Mouse (Mus musculus) A20 (cell line): ENCODE results near the gene Gdf1.

Experiments used
- DNase-seq: peaks from one replicate; pipeline ENCODE4 v3.0.0-alpha.2; 2011; ENCODE audit warnings: low read depth, low spot score

The Gdf1 gene

GRCm38 (mm10) chr8:70330741-70331364 lies 1.2 kb downstream of the Gdf1 start:
- no peak for DNase-seq

- DNase-seq = no peak
Observed at GRCm38 (mm10) chr8:70331526-70331925, 1.9 kb downstream of the Gdf1 start.

DNA sequence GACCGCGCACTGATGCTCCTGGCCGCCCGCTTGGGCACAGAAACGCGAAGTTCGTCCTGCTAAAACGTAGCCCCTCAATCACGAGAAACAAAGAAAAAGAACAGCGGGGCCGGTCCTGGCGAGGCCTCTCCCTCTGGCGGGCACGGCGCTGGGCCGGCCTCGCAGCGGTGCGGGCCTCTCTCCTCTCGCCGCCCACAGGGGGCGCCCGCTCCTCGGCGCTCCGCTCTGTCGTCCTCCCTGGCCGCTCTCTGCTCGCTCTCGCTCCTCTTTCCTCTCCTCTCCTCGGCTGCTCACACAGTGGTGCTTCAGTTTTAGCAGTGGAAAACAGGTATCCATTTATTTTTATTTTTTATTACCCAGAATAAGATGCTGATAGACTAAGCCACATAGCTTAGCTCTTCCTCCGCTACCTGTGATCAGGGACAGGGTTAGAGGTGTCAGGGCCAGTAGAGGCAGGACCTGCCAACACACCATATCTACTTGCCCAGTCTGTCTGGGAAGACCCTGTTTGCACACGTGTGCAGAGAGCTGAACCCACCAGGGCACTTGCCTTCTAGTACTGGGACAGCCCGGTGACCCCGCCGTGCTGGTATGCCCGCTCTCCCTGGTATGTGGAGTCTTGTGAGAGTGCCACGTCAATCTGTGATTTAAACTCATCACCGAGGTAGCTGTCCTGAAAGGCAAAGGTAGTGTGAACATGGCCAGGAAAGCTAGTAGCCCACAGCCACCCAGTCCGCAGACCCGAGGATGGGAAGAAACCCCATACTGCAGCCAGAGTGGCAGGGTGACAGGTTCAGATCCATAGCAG lies 2.7 kb downstream of the Gdf1 start:
- DNase-seq = no peak

GRCm38 (mm10) chr8:70332878-70333202 lies 3.2 kb downstream of the Gdf1 start:
- no peak for DNase-seq

GRCm38 (mm10) chr8:70338931-70339330 lies 9.3 kb downstream of the Gdf1 start:
- no peak for DNase-seq

GRCm38 (mm10) chr8:70340659-70341058 lies 11.0 kb downstream of the Gdf1 start:
- DNase-seq = no peak

- no peak for DNase-seq
Observed at GRCm38 (mm10) chr8:70342007-70342406, 12.4 kb downstream of the Gdf1 start.

- no peak for DNase-seq
Observed at GRCm38 (mm10) chr8:70343076-70343475, 13.5 kb downstream of the Gdf1 start.

GRCm38 (mm10) chr8:70343696-70344095 lies 14.1 kb downstream of the Gdf1 start:
- peak; percentile 40 for DNase-seq

GRCm38 (mm10) chr8:70344279-70344678 lies 14.7 kb downstream of the Gdf1 start:
- DNase-seq = no peak

DNA sequence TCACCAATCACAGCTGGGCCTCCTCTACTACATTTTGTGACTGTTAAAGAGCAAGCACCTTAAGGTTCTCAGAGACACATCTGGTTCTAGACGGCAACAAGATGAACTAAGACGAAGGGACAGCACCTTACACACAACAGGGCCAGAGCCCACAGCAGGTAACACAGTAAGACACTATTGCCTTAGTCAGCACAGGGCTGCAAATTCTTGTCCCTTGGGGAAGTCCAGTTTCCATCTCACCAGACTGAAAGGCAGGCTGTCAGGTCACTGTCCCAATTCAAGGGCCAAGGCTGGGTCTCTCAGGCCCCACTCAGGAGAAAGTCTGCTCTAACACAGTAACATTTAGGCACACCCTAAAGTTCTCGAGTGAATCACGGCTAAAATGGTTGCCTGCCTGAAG lies 17.8 kb downstream of the Gdf1 start:
- no peak for DNase-seq

DNA sequence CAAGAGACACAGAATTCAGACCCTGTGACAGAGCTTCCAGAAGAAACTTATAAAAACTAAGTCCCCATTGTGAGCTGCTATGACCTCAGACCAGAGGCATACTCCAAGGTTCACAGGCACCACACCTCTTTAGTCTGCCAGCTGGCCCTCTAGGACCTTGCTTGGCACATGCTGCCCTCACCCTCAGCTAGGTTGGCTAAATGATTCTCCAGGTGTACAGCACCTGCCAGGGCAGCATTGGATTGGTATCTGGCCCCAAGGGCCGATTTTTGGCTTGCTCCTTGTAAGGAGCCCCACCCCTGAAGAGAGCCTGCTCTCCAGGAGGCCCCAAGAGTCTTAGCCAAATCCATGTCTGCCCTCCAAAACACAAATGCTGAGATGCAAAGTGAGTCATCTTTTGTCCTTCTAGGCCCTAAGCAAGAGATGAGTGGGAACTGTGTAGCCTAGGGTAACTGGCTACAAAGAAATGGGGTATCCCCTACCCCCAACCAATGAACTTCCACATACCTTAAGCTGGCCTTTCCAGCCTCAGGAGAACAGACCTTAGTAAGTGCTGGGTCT lies 18.3 kb downstream of the Gdf1 start:
- no peak for DNase-seq

- DNase-seq = no peak
Observed at GRCm38 (mm10) chr8:70351035-70351999, 21.7 kb downstream of the Gdf1 start.

DNA sequence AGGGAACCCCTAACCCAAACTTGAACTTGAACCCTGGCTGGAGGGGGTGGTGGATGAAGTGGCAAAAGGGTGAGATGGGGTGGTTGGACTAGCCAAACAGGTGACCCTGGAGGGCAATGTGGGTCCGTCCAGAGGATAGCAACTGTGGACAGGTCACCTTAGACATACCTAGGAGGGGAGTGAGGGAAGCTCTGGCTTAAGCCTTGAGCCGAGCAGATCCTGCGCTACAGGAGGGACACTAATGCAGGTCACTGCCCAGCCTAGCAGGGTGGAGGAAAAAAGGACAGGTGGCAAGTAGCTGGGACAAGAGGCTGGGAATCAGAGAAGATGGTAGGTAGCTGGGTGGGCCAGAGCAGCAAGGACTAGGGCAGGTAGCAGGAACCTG lies 22.4 kb downstream of the Gdf1 start:
- DNase-seq = no peak

GRCm38 (mm10) chr8:70352657-70353151 lies 23.1 kb downstream of the Gdf1 start:
- peak; percentile 52 for DNase-seq

DNA sequence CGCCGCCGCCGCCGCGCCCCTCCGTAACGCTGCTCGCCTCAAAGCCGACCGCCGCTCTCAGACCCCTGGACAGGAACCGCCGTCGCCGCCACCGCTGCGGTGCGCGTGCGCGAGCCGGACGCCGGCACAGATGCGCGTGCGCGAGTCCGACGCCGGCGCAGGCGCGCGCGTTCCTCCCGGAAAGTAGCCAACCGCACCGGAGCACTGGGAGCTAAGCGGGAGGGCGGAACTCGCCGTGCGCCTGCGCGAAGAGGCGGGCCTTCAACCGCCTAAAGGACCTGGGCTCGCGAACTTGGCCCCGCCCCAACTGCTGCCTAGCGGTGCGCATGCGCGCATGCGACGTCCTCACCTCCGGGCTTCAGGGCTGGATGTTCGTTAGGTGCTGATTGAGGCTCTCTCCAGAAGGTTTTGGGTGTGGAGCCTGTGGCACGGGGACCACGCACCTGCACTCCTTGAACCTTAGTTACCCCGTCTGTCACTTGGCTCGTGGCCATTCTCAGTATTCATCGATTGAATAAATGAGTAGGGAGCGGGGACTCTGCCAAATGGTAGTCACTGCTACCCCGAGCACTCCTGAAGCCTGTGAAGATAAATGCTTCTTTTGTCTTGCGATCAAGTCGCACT lies 23.7 kb downstream of the Gdf1 start, which contains the start of gene Upf1:
Upf1 (minus strand) TSS at position 85 of the 624 bp plus-strand sequence.
- DNase-seq = peak; percentile 99

DNA sequence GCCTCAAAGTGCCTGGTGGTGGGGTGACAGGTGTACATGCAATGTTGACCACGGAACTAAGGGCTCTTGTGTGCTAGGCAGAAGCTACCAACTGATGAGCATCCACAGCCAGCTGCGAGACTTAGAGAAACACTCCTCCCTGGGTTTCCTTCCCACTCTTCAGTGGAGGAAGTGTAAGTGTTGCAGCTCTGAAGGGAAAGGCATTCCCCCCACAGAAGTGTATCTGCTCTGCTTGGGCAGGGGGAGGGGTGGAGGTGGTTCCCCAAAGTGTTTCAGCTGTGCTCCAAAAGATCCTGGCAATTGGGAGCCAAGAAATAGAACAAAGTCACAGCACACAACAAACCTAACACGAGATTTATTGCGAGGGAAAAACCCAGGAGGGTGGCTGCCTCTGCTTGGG lies 24.4 kb downstream of the Gdf1 start:
- DNase-seq = no peak

DNA sequence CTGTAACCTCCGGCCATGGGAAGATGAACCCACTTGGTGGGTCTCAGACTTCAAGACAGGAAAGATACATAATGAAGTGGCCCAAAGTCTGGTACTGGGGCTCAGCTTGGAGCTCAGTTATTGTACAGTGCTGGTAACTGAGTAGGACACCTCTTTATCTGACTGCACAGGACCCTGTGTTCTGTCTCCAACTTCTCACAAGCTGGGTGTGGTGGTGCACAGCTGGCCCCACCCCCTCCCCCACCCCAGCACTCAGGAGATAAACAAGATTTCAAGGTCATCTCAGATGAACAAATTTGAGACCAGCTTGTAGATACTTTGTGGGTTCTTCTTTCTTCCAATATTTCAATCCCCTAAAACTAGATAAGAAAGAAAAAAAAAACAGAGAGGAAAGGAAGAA lies 26.5 kb downstream of the Gdf1 start:
- DNase-seq = no peak

DNA sequence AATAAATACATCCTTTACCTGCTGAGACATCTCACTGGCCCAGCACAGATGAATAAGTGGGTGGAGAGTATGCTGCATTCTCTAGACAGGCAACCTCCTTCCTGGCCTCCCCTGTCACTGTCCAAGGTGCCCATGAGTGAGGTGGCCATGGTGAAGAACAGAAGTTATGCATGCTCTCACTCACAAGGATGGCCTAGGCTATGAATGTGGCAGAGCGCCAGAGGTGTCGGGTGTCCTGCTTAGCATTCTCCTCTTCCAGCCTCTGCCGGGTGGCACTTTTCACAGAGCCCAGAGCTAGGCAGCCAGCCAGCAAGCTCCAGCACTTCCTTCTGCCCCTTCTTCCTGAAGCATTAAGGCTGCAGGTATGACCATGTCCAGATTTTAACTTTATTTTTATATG lies 29.8 kb downstream of the Gdf1 start:
- DNase-seq = no peak

DNA sequence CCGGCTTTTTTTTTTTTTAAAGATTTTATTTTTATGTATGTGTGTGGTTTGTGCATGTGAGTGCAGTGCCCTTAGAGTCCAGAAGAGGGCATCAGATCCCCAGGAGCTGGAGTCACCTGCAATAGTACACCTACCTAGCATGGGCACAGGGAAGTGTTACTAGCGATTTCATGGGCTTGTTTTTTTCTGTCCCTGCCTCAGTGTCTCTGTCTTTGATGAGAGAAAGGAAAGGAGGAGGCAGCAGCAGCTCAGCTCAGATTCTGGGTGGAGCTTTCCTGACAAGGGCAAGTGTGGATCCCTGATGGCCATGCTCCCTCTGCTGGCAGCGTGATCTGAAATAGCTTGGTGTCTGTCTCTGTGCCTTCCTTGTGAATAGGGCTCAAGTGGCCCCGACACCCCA lies 31.2 kb downstream of the Gdf1 start:
- DNase-seq = peak; percentile 66

- DNase-seq = no peak
Observed at GRCm38 (mm10) chr8:70361484-70362032, 31.9 kb downstream of the Gdf1 start.
